ENCODE assay signal across 20 mouse cellular contexts in genomic region chr12:111933971-111934370, GRCm38 (mm10). TPM values are rescaled to one million over a fixed set of nuclear protein-coding genes. Genes with fewer than 3 reads are reported as not detected.
A peak's percentile ranks its signal among the peaks of the same experiment; 100 is the strongest.
DNase-seq lines count a peak whose midpoint lies in the region; ATAC-seq and TF ChIP-seq lines count a peak whose summit lies in the region.
"Had no signal": no experiment of that assay in that cellular context is flagged by ENCODE, and none has a peak within 500 bp of the region (broad histone marks: within the 10 kb centered on the region; RNA-seq: fewer than 3 reads in every experiment).

No protein-coding gene starts in this region.

- WGBS in kidney, postnatal 0 days: 51% methylated on average over 2 of the region's 2 CpGs
- WGBS in liver, embryonic 13.5 days (ENCODE audit: insufficient replicate concordance): 54% methylated on average over 2 of the region's 2 CpGs

- no peak for ATAC-seq in cerebellum, adult (ENCODE audit: insufficient number of reproducible peaks, low FRiP score, low TSS enrichment)
- ATAC-seq in kidney, postnatal 0 days (replicated peaks; ENCODE audit: low FRiP score, low read depth): no peak
- no peak for ATAC-seq in liver, embryonic 13.5 days (ENCODE audit: low read depth)
- ATAC-seq: activated CD4-positive, CD25-positive, alpha-beta regulatory T cell, adult 4 months; hindbrain, postnatal 0 days had no signal

- no peaks in the 10 kb centered on the region for H3K36me3 ChIP-seq in kidney, postnatal 0 days (ENCODE audit: insufficient read depth, low read length)
- no peaks in the 10 kb centered on the region for H3K36me3 ChIP-seq in liver, embryonic 13.5 days
- H3K36me3 ChIP-seq: neural tube, embryonic 12.5 days had no signal

- H3K9me3 ChIP-seq in kidney, postnatal 0 days (replicated peaks; ENCODE audit: low read length): no peaks in the 10 kb centered on the region
- no peaks in the 10 kb centered on the region for H3K9me3 ChIP-seq in liver, embryonic 13.5 days (replicated peaks)
- H3K9me3 ChIP-seq: neural tube, embryonic 12.5 days had no signal

- H3K4me2 ChIP-seq in kidney, postnatal 0 days (ENCODE audit: low read length): no peak overlapping the region
- peak overlapping the region; percentile 30; the same call in 1 of the 2 replicates for H3K4me2 ChIP-seq in liver, embryonic 13.5 days
- H3K4me2 ChIP-seq: neural tube, embryonic 12.5 days had no signal

- H3K4me3 ChIP-seq in kidney, postnatal 0 days (replicated peaks; ENCODE audit: low read depth, low read length): no peak overlapping the region
- H3K4me3 ChIP-seq in liver, embryonic 13.5 days (replicated peaks): no peak overlapping the region
- H3K4me3 ChIP-seq: neural tube, embryonic 12.5 days had no signal

- H3K27ac ChIP-seq in kidney, postnatal 0 days: peak overlapping the region; percentile 38; the same call in 1 of the 2 replicates
- H3K27ac ChIP-seq in liver, embryonic 13.5 days: no peak overlapping the region
- H3K27ac ChIP-seq: hindbrain, postnatal 0 days; macrophage; neural tube, embryonic 12.5 days had no signal

- H3K27me3 ChIP-seq in kidney, postnatal 0 days (ENCODE audit: insufficient read depth, low read length): no peaks in the 10 kb centered on the region
- H3K27me3 ChIP-seq in liver, embryonic 13.5 days: no peaks in the 10 kb centered on the region
- H3K27me3 ChIP-seq: neural tube, embryonic 12.5 days had no signal

- no peak for TF ChIP-seq CTCF in kidney, postnatal 0 days (IDR thresholded peaks at IDR 0.05; ENCODE audit: low read depth)

- peaks cover 54% of the 10 kb centered on the region for H3K4me1 ChIP-seq in kidney, postnatal 0 days (replicated peaks; ENCODE audit: insufficient read depth, low read length)
- H3K4me1 ChIP-seq in liver, embryonic 13.5 days (replicated peaks): peaks cover 49% of the 10 kb centered on the region

- no peak overlapping the region for H3K9ac ChIP-seq in kidney, postnatal 0 days (ENCODE audit: low read depth, low read length)
- no peak overlapping the region for H3K9ac ChIP-seq in liver, embryonic 13.5 days
- H3K9ac ChIP-seq: neural tube, embryonic 12.5 days had no signal

- DNase-seq in cerebellum, postnatal 14 days: peak; percentile 70 to 79
- DNase-seq in kidney, postnatal 0 days (ENCODE audit: low spot score): no peak
- DNase-seq in kidney, adult 18-20 months: no peak
- peak; percentile 16 for DNase-seq in 416B (ENCODE audit: low read depth)
- no peak for DNase-seq in liver, embryonic 13.5 days
- DNase-seq in layer of hippocampus, postnatal 14 days (ENCODE audit: low spot score in 2 of 2): no peak
- DNase-seq in layer of hippocampus, postnatal 25 days (ENCODE audit: extremely low spot score in 1 of 2, low spot score in 1 of 2): no peak
- DNase-seq: cerebellum, adult 11 months; layer of hippocampus, postnatal 36 days; left cerebral cortex, postnatal 4 days; right cerebral cortex, postnatal 14 days; thymus, adult 2 months had no signal

RNA-seq across cellular contexts. Expression of gene Ppp1r13b, which starts 26.1 kb away (rescaled TPM):
- 14.6 and 16.7 TPM in 2 replicates for polyA plus RNA-seq in kidney, postnatal 0 days (2015; fragmentation: Nextera tagmentation; extraction: Ambion mirVana)
- polyA plus RNA-seq in liver, embryonic 13.5 days (2015; fragmentation: Nextera tagmentation; extraction: Ambion mirVana): 3.4 and 4.0 TPM in 2 replicates
- total RNA-seq in layer of hippocampus, postnatal 14 days (2021): 10 to 100 TPM; 79.3 to 83.0 TPM
- total RNA-seq in layer of hippocampus, postnatal 25 days (2021): 10 to 100 TPM; 89.5 to 91.9 TPM

RNA-seq across cellular contexts. Expression of gene Atp5mpl, which starts 32.8 kb away (rescaled TPM):
- polyA plus RNA-seq in kidney, postnatal 0 days (2015; fragmentation: Nextera tagmentation; extraction: Ambion mirVana): 1,132 and 1,318 TPM in 2 replicates
- polyA plus RNA-seq in liver, embryonic 13.5 days (2015; fragmentation: Nextera tagmentation; extraction: Ambion mirVana): 591 and 627 TPM in 2 replicates
- total RNA-seq in layer of hippocampus, postnatal 14 days (2021): 100 to 1,000 TPM; 434 to 440 TPM
- total RNA-seq in layer of hippocampus, postnatal 25 days (2021): 100 to 1,000 TPM; 374 to 410 TPM

RNA-seq across cellular contexts. Expression of gene Tdrd9, which starts 37.4 kb away (rescaled TPM):
- polyA plus RNA-seq in kidney, postnatal 0 days (2015; fragmentation: Nextera tagmentation; extraction: Ambion mirVana): 0.18 and 0.32 TPM in 2 replicates
- polyA plus RNA-seq in liver, embryonic 13.5 days (2015; fragmentation: Nextera tagmentation; extraction: Ambion mirVana): 0.05 TPM in 1 of 2 replicates, not detected in the other
- under 1 TPM; 0.12 to 0.16 TPM for total RNA-seq in layer of hippocampus, postnatal 14 days (2021)
- under 1 TPM; 0.09 to 0.22 TPM for total RNA-seq in layer of hippocampus, postnatal 25 days (2021)
- polyA plus RNA-seq: activated CD4-positive, CD25-positive, alpha-beta regulatory T cell, adult 4 months; macrophage had no signal

RNA-seq across cellular contexts. Expression of gene Rd3l, which starts 47.1 kb away (rescaled TPM):
- polyA plus RNA-seq in kidney, postnatal 0 days (2015; fragmentation: Nextera tagmentation; extraction: Ambion mirVana): not detected in 2 replicates
- polyA plus RNA-seq in liver, embryonic 13.5 days (2015; fragmentation: Nextera tagmentation; extraction: Ambion mirVana): not detected in 2 replicates
- under 1 TPM in 1 of 2 experiments, not detected in 1; 0.38 TPM for total RNA-seq in layer of hippocampus, postnatal 14 days (2021)
- not detected for total RNA-seq in layer of hippocampus, postnatal 25 days (2021)
- total RNA-seq: adrenal gland, postnatal 4 days; layer of hippocampus, postnatal 36 days; left cerebral cortex, postnatal 4 days had no signal
- polyA plus RNA-seq: activated CD4-positive, CD25-positive, alpha-beta regulatory T cell, adult 4 months; embryonic facial prominence, embryonic 14.5 days; forebrain, embryonic 11.5 days; hindbrain, postnatal 0 days; macrophage; neural tube, embryonic 12.5 days; thymus, adult 2 months had no signal

Comparison
In these comparisons a context has a peak if more than half of its experiments do, and no peak if none do; other contexts are left out.
1. DNase-seq: peak in cerebellum, postnatal 14 days (2 of 2) and 416B (single experiment); none in kidney, postnatal 0 days (single experiment), kidney, adult 18-20 months (single experiment), liver, embryonic 13.5 days (single experiment), layer of hippocampus, postnatal 14 days (0 of 2) and layer of hippocampus, postnatal 25 days (0 of 2).